Mouse (Mus musculus) kidney, adult 9 months (tissue): ENCODE results near the gene Slc16a13.
"Not testable (repeated sequence)": the region's sequence is repeated elsewhere in the genome, so short reads cannot be mapped to it uniquely, and the experiment has no call there.

ENCODE experiments used
- DNase-seq: peaks from one replicate; pipeline ENCODE4 v3.0.0; 2022

Slc16a13 gene

DNA sequence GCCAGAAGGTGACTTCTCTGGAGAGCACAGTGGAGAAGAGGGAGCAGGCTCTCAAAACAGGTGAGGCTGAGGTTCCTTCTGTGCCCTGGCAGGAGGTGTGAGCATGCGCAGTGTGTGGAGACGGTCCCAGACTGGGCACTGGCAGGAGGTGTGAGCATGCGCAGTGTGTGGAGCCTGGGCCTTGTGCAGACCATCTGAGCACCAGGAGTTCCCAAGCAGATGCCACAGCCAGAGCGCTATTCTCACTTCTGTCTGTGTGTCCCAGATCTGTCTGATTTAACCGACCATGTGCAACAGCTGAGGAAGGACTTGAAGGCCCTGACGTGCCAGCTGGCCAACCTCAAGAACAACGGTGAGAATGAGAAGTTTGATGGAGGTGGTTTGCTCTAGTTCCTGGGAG is 51.4 kb downstream of the Slc16a13 start:
- DNase-seq = not testable (repeated sequence)

DNA sequence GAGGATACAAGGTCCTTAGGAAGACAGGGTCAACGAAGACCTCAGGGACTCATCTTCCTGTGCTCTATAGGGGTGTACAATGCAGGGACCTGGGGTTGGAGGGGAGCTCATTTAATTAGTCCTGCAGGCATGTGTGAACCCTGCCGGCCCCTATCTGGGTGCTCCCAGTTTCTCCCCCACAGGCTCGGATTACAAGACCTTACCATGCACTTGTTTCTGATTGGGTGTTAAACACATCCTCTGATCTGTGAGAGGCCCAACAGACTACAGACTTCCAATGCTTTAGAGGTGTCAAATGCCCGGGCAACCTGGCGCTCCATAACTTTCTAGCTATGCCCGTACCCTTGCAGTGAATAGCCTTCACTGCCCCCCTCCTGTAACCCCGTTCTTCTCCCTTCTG is 52.7 kb downstream of the Slc16a13 start:
- no peak for DNase-seq
